Mouse (Mus musculus) C2C12 (cell line): ENCODE measurements at regions not wholly inside any gene's neighbourhood (a gene's known extent, or its start where the extent isn't known, plus 50 kb on each side); places are given as distances from the start of the nearest gene placed in this dataset.

Experiments used
- H3K27me3 ChIP-seq: one replicate; pipeline ENCODE4 v1.6.1; 2011; ENCODE audit not compliant: control insufficient read depth, insufficient read depth, insufficient read length
- H3K36me3 ChIP-seq: one replicate; pipeline ENCODE4 v1.6.1; 2011; ENCODE audit not compliant: control insufficient read depth, insufficient read depth
- H3K4me3 ChIP-seq: one replicate; pipeline ENCODE4 v1.5.1; 2011; ENCODE audit warnings: mild to moderate bottlenecking, control low read depth; ENCODE audit not compliant: poor library complexity, insufficient read depth, severe bottlenecking
- H3K79me2 ChIP-seq: one replicate; pipeline ENCODE4 v1.6.1; 2011; ENCODE audit not compliant: control insufficient read depth, insufficient read depth
- H3K79me3 ChIP-seq: one replicate; pipeline ENCODE4 v1.6.1; 2011; ENCODE audit warnings: low read depth, control low read depth
- H3ac ChIP-seq: one replicate; pipeline ENCODE3; 2011; ENCODE audit warnings: low read depth; ENCODE audit not compliant: control insufficient read depth, insufficient read length
- CEBPB ChIP-seq: IDR thresholded peaks from one replicate; pipeline ENCODE4 v1.6.1; 2011; ENCODE audit warnings: low read depth, mild to moderate bottlenecking, control low read depth, moderate library complexity
- CTCF ChIP-seq: IDR thresholded peaks from one replicate; pipeline ENCODE4 v1.5.1; 2011; ENCODE audit not compliant: control insufficient read depth, insufficient read depth, insufficient read length
- FOSL1 ChIP-seq: IDR thresholded peaks from one replicate; pipeline ENCODE4 v1.8.0; 2011; ENCODE audit warnings: mild to moderate bottlenecking, low read length; ENCODE audit not compliant: poor library complexity, insufficient read depth, severe bottlenecking
- MAX ChIP-seq: IDR thresholded peaks from one replicate; pipeline ENCODE4 v1.6.1; 2011; ENCODE audit warnings: mild to moderate bottlenecking, control low read depth
- MYOD1 ChIP-seq: IDR thresholded peaks from one replicate; pipeline ENCODE4 v1.6.1; 2011; ENCODE audit warnings: low read depth; ENCODE audit not compliant: control insufficient read depth, insufficient read length
- MYOG ChIP-seq: IDR thresholded peaks from one replicate; pipeline ENCODE4 v1.6.1; 2011; ENCODE audit not compliant: control insufficient read depth, insufficient read length; ENCODE audit errors: extremely low read depth
- USF1 ChIP-seq: IDR thresholded peaks from one replicate; pipeline ENCODE4 v1.6.1; 2011; ENCODE audit warnings: low read depth, mild to moderate bottlenecking, control low read depth, moderate library complexity

GRCm38 (mm10) chr13:72814616-72815015, 186.0 kb downstream of the Irx2 start:
- no peak for TF ChIP-seq MAX
- no peak for TF ChIP-seq FOSL1
- no peak for TF ChIP-seq CEBPB
- no peak for TF ChIP-seq MYOG
- no peak for TF ChIP-seq USF1
- no peak for TF ChIP-seq MYOD1
- no peak for TF ChIP-seq CTCF
- peaks cover 24% of the 10 kb centered on the region for H3K27me3 ChIP-seq
- no peaks in the 10 kb centered on the region for H3K79me3 ChIP-seq
- H3K4me3 ChIP-seq = no peak overlapping the region
- no peaks in the 10 kb centered on the region for H3K79me2 ChIP-seq
- no peak overlapping the region for H3ac ChIP-seq
- H3K36me3 ChIP-seq = no peaks in the 10 kb centered on the region

DNA sequence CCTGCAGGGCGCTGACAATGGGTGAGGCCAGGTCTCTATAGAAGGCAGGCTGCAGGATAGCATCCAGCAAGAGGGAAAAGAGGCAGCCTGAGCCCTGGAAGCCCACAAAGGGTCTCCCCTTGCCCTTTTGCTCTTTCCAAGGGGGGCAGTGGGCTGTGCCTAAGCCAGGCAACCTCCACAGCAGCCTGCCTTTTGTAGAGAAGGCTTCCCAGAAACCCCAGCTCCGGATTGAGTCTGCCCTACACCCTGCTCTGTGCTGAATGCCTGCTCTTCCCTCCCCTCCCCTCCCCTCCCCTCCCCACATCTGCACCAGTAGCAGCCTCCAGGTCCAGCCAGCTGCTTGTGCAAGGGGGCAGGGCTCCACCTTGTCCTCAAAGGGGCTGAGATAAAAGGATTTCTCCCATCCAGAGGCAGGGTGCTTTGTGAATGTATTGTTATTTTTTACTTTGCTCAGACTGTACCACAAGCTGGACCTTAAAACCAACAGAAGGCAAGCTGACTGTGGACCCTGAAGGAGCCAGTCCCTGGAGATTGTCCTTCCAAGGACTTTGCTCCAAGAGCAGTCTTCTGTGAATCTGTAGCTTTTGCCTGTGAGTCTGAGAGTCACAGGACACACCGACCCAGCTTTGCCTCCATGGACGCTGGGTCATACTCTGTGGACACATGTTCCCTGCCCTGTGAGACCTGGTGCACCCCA, 186.8 kb downstream of the Irx2 start:
- H3K79me3 ChIP-seq = no peaks in the 10 kb centered on the region
- peaks cover 24% of the 10 kb centered on the region for H3K27me3 ChIP-seq
- no peaks in the 10 kb centered on the region for H3K79me2 ChIP-seq
- no peaks in the 10 kb centered on the region for H3K36me3 ChIP-seq
- H3K4me3 ChIP-seq = no peak overlapping the region
- no peak overlapping the region for H3ac ChIP-seq
- TF ChIP-seq CEBPB (no peak), MYOG (no peak), CTCF (no peak), FOSL1 (no peak), USF1 (no peak), MAX (no peak), MYOD1 (no peak)

DNA sequence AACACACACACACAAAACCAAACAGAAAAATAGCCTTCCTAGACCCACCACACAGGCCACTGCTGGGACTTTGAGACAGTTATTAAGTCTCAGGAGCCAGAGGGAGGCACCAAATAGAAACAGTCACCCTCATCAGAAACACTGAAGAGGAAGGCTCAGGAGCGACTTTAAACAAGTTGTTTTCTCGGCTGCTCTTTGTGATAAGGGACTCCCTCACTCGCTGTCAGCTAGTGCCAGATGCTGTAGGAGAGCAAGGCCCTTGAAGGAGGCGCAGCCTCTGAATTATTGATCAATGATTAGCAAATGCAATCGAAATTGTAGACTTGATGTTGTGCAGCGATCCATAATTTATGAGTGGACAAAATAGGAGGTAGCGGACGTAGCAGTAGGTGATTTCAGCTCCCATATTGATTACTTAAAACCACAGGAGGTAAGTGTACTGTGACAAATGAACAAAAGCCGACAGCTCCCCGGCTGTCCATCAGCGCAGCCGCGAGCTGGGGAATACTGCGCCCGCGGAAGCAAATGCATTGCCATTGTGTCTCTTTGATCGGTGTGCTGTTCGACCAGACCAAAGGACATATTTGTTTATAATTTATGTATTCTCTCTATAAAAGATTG, 187.4 kb downstream of the Irx2 start:
- H3K36me3 ChIP-seq = no peaks in the 10 kb centered on the region
- peaks cover 24% of the 10 kb centered on the region for H3K27me3 ChIP-seq
- H3K4me3 ChIP-seq = no peak overlapping the region
- no peaks in the 10 kb centered on the region for H3K79me3 ChIP-seq
- H3K79me2 ChIP-seq = no peaks in the 10 kb centered on the region
- H3ac ChIP-seq = no peak overlapping the region
- TF ChIP-seq MYOD1 (no peak), FOSL1 (no peak), CEBPB (no peak), MYOG (no peak), USF1 (no peak), MAX (no peak), CTCF (no peak)

- Histone ChIP-seq H3K79me3 (no peaks in the 10 kb centered on the region), H3K79me2 (no peaks in the 10 kb centered on the region), H3K36me3 (no peaks in the 10 kb centered on the region), H3K27me3 (peaks cover 24% of the 10 kb centered on the region), H3K4me3 (no peak overlapping the region), H3ac (no peak overlapping the region)
- no peak for TF ChIP-seq MAX
- TF ChIP-seq CTCF = no peak
- no peak for TF ChIP-seq USF1
- TF ChIP-seq MYOG = no peak
- no peak for TF ChIP-seq CEBPB
- TF ChIP-seq FOSL1 = no peak
- TF ChIP-seq MYOD1 = no peak
These were observed 188.2 kb downstream of the Irx2 start for GRCm38 (mm10) chr13:72816856-72817255.

- Histone ChIP-seq H3K79me3 (no peaks in the 10 kb centered on the region), H3K4me3 (no peak overlapping the region), H3K27me3 (peaks cover 24% of the 10 kb centered on the region), H3ac (no peak overlapping the region), H3K36me3 (no peaks in the 10 kb centered on the region), H3K79me2 (no peaks in the 10 kb centered on the region)
- TF ChIP-seq FOSL1 (no peak), MAX (no peak), MYOG (no peak), USF1 (no peak)
These were observed 188.9 kb downstream of the Irx2 start for GRCm38 (mm10) chr13:72817521-72817920.

GRCm38 (mm10) chr13:72817930-72818329, 189.3 kb downstream of the Irx2 start:
- no peaks in the 10 kb centered on the region for H3K79me2 ChIP-seq
- H3K79me3 ChIP-seq = no peaks in the 10 kb centered on the region
- H3K27me3 ChIP-seq = peaks cover 24% of the 10 kb centered on the region
- no peak overlapping the region for H3K4me3 ChIP-seq
- H3K36me3 ChIP-seq = no peaks in the 10 kb centered on the region
- no peak overlapping the region for H3ac ChIP-seq
- no peak for TF ChIP-seq USF1
- no peak for TF ChIP-seq MAX
- TF ChIP-seq FOSL1 = no peak
- TF ChIP-seq CTCF = no peak
- TF ChIP-seq CEBPB = no peak
- no peak for TF ChIP-seq MYOD1
- no peak for TF ChIP-seq MYOG
